Mouse (Mus musculus) megakaryocyte, embryonic 14.5 days (primary cell): ENCODE data around the gene Tube1. TPM values are rescaled to one million over a fixed set of nuclear protein-coding genes. Genes with fewer than 3 reads are reported as not detected.
"Not testable (repeated sequence)": the region's sequence is repeated elsewhere in the genome, so short reads cannot be mapped to it uniquely, and the experiment has no call there.

Experiments
- H3K27me3 ChIP-seq: replicated peaks from 2 replicates; pipeline ENCODE3; 2012; ENCODE audit warnings: inconsistent platforms
- H3K36me3 ChIP-seq: replicated peaks from 2 replicates; pipeline ENCODE3; 2012; ENCODE audit warnings: low read length, inconsistent platforms, mixed read lengths
- H3K4me1 ChIP-seq: 2 replicates; pipeline ENCODE4 v1.6.1; 2012; ENCODE audit warnings: inconsistent platforms
- H3K4me3 ChIP-seq: replicated peaks from 2 replicates; pipeline ENCODE3; 2012; ENCODE audit warnings: moderate library complexity, mild to moderate bottlenecking, inconsistent platforms
- H3K9me3 ChIP-seq: 2 replicates; pipeline ENCODE4 v1.6.1; 2012; ENCODE audit warnings: inconsistent platforms
- FLI1 ChIP-seq: IDR thresholded peaks from 2 replicates; pipeline ENCODE4 v1.6.1; 2012; ENCODE audit warnings: low read length, inconsistent platforms, mixed read lengths
- GATA1 ChIP-seq: IDR thresholded peaks from 3 replicates; pipeline ENCODE4 v1.6.1; 2012; ENCODE audit warnings: mixed read lengths, low read length, inconsistent platforms, borderline replicate concordance
- polyA plus RNA-seq: library from polyadenylated mRNA; stranded (reverse); fragments of >175 nt; gene quantifications from 2 replicates; pipeline ENCODE4 v1.2.3, GENCODE M21; 2012; ENCODE audit warnings: low replicate concordance; ENCODE audit not compliant: insufficient read depth

The Tube1 gene
- polyA plus RNA-seq, 1 experiment = 0.18 TPM

DNA sequence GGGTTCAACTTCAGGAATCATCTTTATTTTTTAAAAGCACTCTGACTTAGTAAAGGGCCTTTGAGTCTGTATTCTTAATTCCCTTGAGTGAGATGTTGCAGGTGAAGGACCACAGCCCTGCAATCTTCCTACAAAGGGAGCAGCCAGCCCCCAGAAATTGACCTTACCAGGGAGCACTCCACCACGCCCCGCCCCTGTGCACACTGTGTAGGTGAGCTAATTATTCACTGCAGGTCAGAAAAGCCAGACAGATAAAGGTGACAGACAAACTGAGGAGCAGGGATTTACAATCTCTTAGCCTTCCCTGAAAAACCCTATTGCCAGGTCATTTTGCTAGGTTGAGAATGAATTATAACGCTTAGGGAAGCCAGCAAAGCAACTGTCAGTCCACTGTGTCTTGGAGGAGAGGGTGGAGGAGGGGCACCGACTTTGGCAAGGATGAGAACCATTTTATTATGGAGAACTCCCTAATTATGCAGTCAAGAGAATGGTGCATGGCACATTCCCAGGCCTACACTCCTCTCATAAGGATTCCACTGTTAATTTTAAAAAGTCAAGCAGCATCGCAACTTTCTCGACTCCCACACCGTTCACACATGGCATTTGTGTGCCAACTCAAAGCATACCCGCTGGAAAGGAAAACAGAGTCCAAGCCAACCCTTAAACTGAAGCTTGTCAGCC lies 51.2 kb downstream of the Tube1 start:
- TF ChIP-seq FLI1 = no peak
- TF ChIP-seq GATA1 = no peak
- no peaks in the 10 kb centered on the region for H3K36me3 ChIP-seq
- no peaks in the 10 kb centered on the region for H3K27me3 ChIP-seq
- no peaks in the 10 kb centered on the region for H3K4me1 ChIP-seq
- H3K9me3 ChIP-seq = no peaks in the 10 kb centered on the region
- H3K4me3 ChIP-seq = no peak overlapping the region

DNA sequence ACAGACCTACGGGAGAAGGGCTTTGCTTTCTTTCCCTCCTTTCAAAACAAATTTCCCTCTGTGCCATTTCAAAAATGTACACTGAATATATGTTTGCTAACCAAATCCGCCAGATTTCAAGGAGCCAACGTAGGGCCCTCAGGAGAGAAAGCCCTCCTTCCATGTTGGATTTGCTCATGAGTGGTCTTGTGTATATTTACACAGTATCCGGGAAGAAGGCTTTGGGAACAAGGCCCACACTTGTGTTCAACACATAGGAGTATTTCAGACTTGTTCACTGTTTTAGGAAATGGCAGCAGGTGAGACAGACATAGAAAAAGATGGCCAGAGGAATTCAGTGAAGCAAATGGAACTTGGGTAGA lies 51.8 kb downstream of the Tube1 start:
- no peaks in the 10 kb centered on the region for H3K36me3 ChIP-seq
- H3K27me3 ChIP-seq = no peaks in the 10 kb centered on the region
- H3K9me3 ChIP-seq = no peaks in the 10 kb centered on the region
- no peaks in the 10 kb centered on the region for H3K4me1 ChIP-seq
- H3K4me3 ChIP-seq = no peak overlapping the region
- TF ChIP-seq FLI1 (no peak), GATA1 (no peak)

DNA sequence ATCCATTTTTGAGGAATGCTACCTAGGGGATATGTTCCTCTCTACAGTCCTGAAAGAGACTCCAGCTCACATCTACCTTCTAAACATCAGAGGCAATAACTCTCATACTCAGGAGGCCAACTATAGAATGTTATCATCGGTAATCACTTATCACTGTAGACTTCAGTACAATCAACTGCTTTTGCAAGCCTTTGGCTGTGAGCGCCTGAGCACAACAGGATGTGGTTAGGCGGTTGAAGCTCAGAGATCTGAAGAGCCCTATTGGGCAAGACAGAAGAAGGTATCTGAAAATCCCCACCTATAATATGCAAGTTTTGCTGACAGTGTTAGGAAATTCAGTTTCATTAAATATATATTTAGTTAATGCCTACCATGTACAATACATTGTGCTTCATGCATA lies 58.9 kb downstream of the Tube1 start:
- no peaks in the 10 kb centered on the region for H3K36me3 ChIP-seq
- no peak for TF ChIP-seq FLI1
- no peak for TF ChIP-seq GATA1
- H3K27me3 ChIP-seq = no peaks in the 10 kb centered on the region
- H3K4me1 ChIP-seq = no peaks in the 10 kb centered on the region
- H3K9me3 ChIP-seq = peaks cover 20% of the 10 kb centered on the region
- no peak overlapping the region for H3K4me3 ChIP-seq

DNA sequence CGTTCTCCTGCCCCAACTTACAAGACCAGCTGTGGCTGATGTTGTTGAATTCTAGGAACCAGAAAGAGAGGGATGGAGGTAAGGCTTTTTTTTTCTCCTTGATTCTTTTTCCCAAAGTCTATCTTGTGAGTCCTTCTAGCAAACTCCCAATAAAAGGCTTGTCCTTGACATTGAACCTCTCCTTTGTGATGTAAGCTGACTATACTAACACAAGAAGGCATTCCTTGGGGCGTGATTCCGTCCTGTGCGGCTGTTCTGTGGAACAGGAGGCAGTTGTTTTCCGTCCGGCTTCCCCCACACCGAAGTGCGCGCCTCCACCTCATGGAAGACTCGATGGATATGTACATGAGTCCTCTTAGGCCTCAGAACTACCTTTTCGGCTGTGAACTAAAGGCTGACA lies 64.4 kb downstream of the Tube1 start:
- H3K9me3 ChIP-seq = peaks cover 31% of the 10 kb centered on the region
- not testable (repeated sequence) for H3K36me3 ChIP-seq, H3K27me3 ChIP-seq, H3K4me1 ChIP-seq, H3K4me3 ChIP-seq

Other genes starting within 250 kb of the Tube1 start
- not detected in 2 replicates for gene Lama4, start 168.5 kb upstream of the Tube1 start, polyA plus RNA-seq
- 0.20 TPM in 1 of 2 replicates, not detected in the other for gene Fam229b, start 62 bp upstream of the Tube1 start, polyA plus RNA-seq
- gene Ccn6, start 29.8 kb downstream of the Tube1 start, polyA plus RNA-seq = not detected in 2 replicates
- gene Fyn, start 234.9 kb downstream of the Tube1 start, polyA plus RNA-seq = 43.3 and 55.0 TPM in 2 replicates